Mouse (Mus musculus) left cerebral cortex, postnatal 10 days (tissue): ENCODE results near the gene Nol3. TPM values are rescaled to one million over a fixed set of nuclear protein-coding genes. Genes with fewer than 3 reads are reported as not detected.
"Not testable (repeated sequence)": the region's sequence is repeated elsewhere in the genome, so short reads cannot be mapped to it uniquely, and the experiment has no call there.

Source experiments
- DNase-seq, 2 experiments: peaks; one replicate each; pipeline ENCODE4 v3.0.0; 2021 to 2022; ENCODE audit warnings: low spot score in 2 of 2, mixed read lengths in 1 of 2; ENCODE audit errors: extremely low spot score in 1 of 2
- intact Hi-C: fragments of 180-260 bp; cut with DNase I; formaldehyde crosslinking; loops from one replicate; pipeline ENCODE4 v1.15.1; 2025
- total RNA-seq, 2 experiments: library from RNA; stranded (reverse); gene quantifications; 2 replicates each; pipeline ENCODE4 v1.2.3; 2021

Gene Nol3
- total RNA-seq, result 1 to 10 TPM; 3.2 to 3.5 TPM

DNA sequence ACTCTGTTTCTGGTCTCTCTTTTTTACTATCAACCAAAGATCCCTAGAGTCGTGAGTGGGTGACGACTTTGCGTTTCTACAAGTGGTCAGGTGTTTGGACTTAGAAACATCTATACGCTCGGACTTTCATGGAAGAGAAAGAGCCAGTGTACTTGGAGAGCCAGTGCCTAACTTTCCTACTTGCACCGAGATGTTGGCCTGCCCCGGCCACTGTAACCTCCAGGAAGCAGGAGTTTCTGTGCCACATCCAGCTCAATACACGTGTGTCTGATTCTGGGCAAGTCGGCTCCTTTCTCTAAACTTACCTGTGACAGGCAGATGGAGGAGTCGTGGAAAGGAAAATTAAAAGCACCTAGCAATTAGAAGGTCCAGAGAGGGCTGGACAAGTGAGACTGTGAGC is at the start of gene Nol3:
Nol3 (plus strand) TSS at position 301 of the 400 bp plus-strand sequence.
- no peak for DNase-seq
- intact Hi-C loops, result no loop called here

GRCm38 (mm10) chr8:105231503-105232320 is 44.2 kb upstream of the Nol3 start:
- no peak for DNase-seq
- intact Hi-C loops, result loop anchor here (2.0 kb wide), 1 partner anchor 19 kb away; no protein-coding TSS in a partner anchor

DNA sequence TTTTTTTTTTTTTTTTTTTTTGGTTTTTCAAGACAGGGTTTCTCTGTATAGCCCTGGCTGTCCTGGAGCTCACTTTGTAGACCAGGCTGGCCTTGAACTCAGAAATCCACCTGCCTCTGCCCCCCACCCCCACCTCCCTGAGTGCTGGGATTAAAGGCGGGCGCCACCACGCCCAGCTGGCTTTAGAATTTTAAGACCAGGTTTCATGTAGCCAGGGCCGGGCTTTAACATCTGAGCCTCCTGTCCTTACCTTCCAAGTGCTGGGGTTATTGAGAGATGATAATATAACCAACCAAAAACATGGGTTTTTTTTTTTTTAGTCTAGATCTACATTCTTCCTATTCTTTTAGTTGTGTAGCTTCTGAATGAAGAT is 43.6 kb upstream of the Nol3 start:
- intact Hi-C loops, result loop anchor here (2.0 kb wide), 1 partner anchor 18 kb away; no protein-coding TSS in a partner anchor
- DNase-seq, result not testable (repeated sequence)

DNA sequence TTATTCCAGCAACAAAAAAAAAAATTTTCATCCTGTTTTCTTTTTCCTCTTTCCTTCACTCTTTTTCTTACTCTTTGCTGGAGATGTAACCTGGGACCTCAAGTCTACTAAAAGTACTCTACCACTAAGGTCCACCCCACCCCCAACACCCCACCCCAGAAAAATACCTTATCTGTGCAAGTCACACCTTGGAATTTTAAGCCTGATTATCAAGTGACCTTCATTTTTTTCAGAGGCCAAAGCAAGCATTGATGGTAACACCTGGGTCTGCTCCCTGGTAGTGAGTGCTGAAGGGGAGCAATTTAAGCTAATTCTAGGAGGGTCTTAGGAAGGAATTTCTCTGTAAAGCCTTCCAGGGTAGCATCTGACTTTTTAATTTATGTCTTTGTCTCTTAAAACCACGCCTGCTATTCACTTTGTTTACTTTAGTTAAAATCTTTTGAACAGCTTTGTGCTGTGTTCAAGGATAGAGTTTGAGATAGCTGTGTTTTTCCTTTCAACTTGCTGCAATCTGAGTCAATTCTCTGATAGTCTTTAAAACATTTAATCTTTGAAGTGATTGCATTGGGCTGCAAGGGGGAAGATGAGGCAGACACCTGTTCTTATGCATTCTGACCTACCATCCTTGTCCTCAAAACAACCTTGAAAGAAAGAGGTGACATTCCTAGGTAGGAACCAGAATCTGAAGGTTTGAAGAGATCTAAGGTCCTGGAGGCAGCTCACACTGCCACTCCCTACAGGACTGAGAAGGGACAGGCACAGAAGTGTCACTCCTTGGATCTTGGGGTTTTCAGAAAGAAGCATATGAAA is 42.6 kb upstream of the Nol3 start:
- DNase-seq, result no peak
- intact Hi-C loops, result loop anchor here (2.0 kb wide), 1 partner anchor 17 kb away; no protein-coding TSS in a partner anchor

GRCm38 (mm10) chr8:105235206-105235605 is 40.7 kb upstream of the Nol3 start:
- DNase-seq, result no peak
- intact Hi-C loops, result no loop called here

DNA sequence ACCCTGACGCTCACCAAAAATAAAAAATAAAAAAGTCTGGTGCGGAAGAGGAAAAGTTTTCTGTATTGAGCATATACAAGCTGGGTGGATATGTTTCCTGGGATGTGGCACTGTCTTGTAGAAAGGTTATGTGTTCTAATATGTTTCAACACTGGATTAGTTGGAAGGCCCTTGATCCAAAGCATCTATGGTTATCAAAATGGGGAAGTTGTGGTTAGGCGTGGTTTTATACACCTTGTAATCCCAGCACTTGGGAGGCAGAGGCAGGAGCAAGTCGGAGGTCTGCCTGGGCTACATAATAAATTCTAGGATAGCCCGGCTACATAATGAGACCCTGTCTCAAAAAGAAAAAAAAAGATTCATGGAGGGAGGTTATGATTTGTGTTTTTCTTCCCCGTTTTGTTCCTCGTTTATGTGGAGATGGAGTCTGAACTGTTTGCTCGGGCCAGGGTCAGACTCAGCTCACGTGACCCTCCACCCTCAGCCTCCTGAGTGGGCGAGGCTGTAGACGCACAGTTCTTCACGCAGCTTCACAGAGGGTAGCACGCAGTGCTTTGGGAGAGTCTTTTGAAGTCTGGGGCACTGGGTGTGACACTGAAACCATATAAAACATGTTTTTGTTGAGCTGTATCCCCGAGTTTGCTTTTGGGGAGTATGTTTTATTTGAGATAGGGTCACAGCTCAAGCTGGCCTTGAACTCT is 38.3 kb upstream of the Nol3 start:
- intact Hi-C loops, result no loop called here
- no peak for DNase-seq

- intact Hi-C loops, result no loop called here
- no peak for DNase-seq
Observed at GRCm38 (mm10) chr8:105241016-105241415, 34.9 kb upstream of the Nol3 start.

GRCm38 (mm10) chr8:105251954-105252353 is 24.0 kb upstream of the Nol3 start:
- intact Hi-C loops, result loop anchor here (2.0 kb wide), 1 partner anchor 19 kb away; no protein-coding TSS in a partner anchor
- DNase-seq, result no peak

DNA sequence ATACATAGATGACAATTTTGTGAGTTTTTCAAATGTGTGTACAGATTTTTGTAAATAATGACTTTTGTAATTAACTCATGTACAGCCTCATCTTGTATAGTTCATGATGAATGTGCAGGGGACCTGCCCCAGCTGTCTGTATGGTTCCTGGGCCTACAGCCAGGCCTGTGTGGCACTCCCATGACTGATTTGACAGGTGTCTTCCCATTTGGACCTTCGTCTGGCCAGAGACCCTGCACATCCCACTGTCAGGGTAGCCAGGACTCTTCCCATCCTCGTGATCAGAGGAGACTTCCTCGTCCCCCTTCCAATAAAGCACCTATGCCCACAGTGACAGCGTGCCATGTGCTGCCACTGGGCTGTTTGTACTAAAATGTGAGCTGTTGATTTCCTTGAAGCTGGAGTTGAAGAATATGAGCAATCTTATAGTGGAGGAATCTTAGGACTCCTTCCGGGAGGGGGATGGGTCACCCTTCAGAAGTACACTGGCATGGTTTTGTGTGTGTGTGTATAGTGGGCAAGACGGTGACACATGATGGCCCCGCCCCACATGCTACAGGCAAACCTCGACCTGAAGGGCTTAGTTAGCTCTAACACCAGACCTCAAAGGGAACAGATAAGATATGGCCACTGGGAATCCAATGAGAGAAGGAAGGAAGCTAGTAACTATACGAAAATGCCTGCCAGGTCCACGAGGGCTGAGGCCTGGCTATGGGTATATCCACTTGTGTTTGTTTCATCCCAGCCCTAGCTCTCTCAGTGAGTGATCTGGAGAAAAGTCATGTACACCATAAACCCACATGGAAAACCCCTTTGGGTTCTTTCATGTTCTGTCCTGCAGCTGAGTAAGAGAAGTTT is 23.0 kb upstream of the Nol3 start:
- intact Hi-C loops, result no loop called here
- DNase-seq, result no peak

DNA sequence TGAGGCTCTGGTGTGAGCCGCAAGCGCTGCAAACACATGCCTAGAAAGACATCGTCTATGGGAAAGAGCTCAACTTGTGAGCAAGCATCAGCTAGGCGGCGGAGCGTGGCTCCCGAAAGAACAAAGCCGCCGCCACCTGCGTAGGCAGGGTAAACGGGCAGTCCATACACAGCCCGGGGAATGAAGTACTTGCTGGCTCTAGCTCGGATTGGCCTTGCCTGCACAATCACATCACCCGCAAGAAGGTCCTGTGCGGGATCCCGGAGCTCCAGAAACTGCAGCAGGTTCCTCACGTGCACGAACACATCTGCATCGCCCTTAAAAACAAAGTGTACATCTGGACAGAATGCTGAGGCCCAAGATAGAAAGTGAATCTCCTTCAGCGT is 22.2 kb upstream of the Nol3 start:
- no peak for DNase-seq
- intact Hi-C loops, result no loop called here

DNA sequence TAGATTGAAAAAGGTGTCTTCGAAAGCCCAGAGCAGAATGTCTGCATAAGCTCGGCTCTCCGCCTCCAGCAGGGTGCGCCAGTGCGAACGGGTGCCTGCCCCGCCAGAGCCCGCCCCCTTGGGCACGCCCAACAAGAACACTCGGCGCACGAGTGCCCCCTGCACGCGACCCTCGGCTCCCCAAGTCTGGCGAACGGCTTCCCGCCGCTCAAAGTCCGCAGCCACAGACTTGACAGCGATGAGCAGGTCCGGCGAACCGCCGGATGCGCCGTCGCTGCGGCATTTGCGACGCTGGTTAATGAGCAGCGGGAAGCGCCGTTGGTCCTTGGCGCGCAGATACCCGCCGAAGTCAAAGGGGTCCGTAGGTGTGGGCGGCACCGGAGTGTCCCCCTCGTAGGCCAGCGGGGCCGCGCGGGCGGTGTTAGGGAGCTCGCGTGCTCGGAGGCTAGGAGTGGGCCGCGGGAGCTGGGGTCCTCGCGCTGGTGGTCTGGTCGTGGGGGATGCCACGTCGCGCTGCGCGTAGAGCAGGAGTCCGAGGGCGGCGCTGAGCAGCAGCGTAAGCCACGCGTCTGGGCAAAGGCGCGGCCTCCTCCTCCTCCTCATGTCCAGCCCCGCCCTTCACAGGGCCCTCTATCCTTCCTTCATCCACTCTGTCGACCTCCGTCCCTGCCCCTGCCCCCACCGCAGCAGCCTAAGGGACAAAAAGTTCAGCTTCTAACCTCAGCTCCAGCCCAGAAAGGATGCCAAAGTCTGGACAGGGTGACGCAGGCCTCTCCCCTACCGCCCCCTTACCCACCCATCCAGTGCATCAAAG is 21.6 kb upstream of the Nol3 start:
- peak; percentile 77 to 95 for DNase-seq
- intact Hi-C loops, result no loop called here

GRCm38 (mm10) chr8:105254966-105255350 is 21.0 kb upstream of the Nol3 start, which contains the start of gene B3gnt9:
Gene B3gnt9, minus strand, starts transcription at chr8:105255153.
- intact Hi-C loops, result no loop called here
- peak in 1 of 2 experiments; percentile 76 for DNase-seq

DNA sequence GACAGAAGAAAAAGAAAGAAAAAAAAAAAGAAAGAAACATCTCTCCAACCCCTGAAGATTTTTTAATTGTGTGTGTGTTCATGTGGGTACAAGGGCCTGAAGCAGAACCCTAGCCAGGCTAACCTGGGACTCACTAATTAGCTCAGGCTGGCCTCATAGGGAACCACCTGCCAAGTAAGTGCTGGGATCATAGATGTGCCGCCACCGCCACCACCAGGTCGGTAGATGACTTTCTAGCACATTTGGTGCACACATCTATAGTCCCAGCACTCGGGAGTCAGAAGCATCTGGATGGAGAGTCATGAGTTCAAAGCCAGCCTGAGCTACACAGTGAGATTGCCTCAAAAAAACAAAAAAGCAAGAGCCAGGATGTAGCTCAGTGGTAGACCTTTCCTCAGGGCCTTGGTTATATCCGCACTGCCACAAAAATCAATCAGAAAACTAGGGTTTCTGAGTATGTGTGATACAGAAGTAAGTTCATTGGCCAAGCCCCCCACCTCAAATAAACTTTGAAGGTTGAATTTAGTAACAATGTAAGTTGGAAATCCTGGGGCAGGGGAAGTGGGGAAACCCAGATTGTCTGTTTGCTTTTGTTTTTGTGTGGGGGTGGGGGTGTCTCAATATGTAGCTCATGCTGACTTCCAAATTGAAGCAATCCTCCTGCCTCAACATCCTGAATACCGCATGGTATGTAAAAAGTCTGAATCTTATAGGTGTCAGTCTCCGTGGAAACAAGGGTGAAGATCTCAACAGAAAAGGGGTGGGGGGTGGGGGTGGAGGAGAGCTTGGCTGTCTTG is 18.4 kb upstream of the Nol3 start:
- no peak for DNase-seq
- intact Hi-C loops, result no loop called here

DNA sequence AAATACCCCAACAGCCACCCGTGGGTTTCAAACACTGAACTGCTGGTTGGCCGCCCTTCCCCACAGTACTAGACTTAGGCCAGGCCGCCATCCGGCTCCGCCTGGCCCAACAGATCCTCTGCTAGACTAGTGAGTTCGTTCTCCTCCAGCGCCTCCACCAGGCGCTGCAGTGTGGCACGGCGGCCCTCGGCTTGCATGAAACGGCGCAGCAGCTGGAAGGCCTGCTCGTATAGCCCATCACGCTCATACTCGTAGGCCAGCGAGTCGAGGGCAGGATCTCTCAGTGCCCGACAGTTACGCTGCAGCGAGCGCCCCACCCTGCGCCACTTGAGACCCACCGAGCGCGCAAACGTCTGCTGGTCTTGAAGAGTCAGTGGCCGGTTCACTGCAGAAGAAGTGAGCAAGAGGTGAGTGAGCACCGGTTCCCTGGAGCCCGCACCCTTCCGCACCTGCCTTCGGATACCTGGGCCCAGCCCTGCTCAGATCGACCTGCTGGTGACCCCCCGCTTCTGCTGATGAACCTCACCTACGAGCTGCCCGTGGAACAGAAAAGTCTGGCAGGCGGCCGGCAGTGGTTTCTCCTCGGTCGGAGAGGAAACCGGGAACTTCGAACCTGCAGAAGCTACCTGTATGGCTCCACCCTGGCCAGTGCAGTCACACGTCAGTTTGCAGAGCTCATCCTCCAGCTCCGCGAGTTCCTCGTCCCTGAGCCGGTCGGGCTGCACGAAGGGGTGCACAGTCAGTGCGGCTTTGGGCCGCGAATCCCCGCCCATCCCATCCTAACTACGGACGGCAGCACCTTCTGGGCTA is 16.8 kb upstream of the Nol3 start:
- peak in 1 of 2 experiments; percentile 48 for DNase-seq
- intact Hi-C loops, result no loop called here

GRCm38 (mm10) chr8:105259721-105260320 is 16.1 kb upstream of the Nol3 start:
- peak in 1 of 2 experiments; percentile 84 for DNase-seq
- intact Hi-C loops, result no loop called here
